Mouse (Mus musculus): ENCODE data around the gene Fhl3. TPM values are rescaled to one million over a fixed set of nuclear protein-coding genes. Genes with fewer than 3 reads are reported as not detected.
"Not testable (repeated sequence)": the region's sequence is repeated elsewhere in the genome, so short reads cannot be mapped to it uniquely, and the experiment has no call there.

Fhl3 gene
- polyA plus RNA-seq, 1 experiment from 2014 or later = 5.2 TPM

- Histone ChIP-seq H3K36me3 (ENCODE audit: insufficient read depth, low read length) (no peaks in the 10 kb centered on the region), H3K4me3 (ENCODE audit: low read depth, low read length) (no peak overlapping the region), H3K9ac (replicated peaks; ENCODE audit: low read depth) (no peak overlapping the region), H3K4me2 (replicated peaks; ENCODE audit: low read depth, low read length) (no peak overlapping the region), H3K27me3 (replicated peaks; ENCODE audit: insufficient read depth, low read length) (no peaks in the 10 kb centered on the region), H3K27ac (ENCODE audit: low read length) (no peak overlapping the region), H3K4me1 (ENCODE audit: insufficient read depth, low read depth, low read length) (peaks cover 9% of the 10 kb centered on the region), H3K9me3 (ENCODE audit: low read length) (no peaks in the 10 kb centered on the region)
- DNase-seq (ENCODE audit: low spot score) = peak; percentile 74
- ATAC-seq = no peak
- WGBS = 7% methylated on average over 5 of the region's 5 CpGs
- TF ChIP-seq EP300 (IDR thresholded peaks at IDR 0.05) (no peak), CTCF (IDR thresholded peaks at IDR 0.05) (peak; percentile 76)
Observed at GRCm38 (mm10) chr4:124710776-124711291, 10.3 kb downstream of the Fhl3 start.

DNA sequence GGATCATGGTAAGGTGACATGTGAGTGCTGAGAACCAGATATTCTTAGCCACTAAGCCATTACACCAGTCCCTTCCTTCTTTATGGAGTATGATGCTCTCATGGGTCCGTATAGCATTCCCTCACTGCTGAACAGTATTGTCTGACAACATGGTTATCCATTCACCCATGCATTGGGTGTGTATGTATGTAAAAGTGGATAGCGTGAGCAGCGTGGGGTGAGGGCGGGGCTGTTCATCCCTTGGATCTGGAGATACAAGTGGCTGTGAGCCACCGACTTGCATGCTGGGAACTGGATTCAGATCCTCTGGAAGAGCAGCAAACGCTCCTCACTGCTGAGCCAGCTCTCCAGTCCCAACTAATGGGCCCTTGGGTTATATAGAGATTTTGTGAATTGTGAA, 12.1 kb downstream of the Fhl3 start:
- H3K36me3 ChIP-seq (ENCODE audit: insufficient read depth, low read length) = no peaks in the 10 kb centered on the region
- no peak overlapping the region for H3K4me2 ChIP-seq (replicated peaks; ENCODE audit: low read depth, low read length)
- H3K27ac ChIP-seq (ENCODE audit: low read length) = no peak overlapping the region
- ATAC-seq (no peak), DNase-seq (ENCODE audit: low spot score) (no peak)
- no peak for TF ChIP-seq EP300 (IDR thresholded peaks at IDR 0.05)
- TF ChIP-seq CTCF (IDR thresholded peaks at IDR 0.05) = no peak
- no peaks in the 10 kb centered on the region for H3K27me3 ChIP-seq (replicated peaks; ENCODE audit: insufficient read depth, low read length)
- H3K4me3 ChIP-seq (ENCODE audit: low read depth, low read length) = no peak overlapping the region
- 77% methylated on average over 6 of the region's 6 CpGs for WGBS
- no peaks in the 10 kb centered on the region for H3K9me3 ChIP-seq (ENCODE audit: low read length)
- peaks cover 9% of the 10 kb centered on the region for H3K4me1 ChIP-seq (ENCODE audit: insufficient read depth, low read depth, low read length)
- no peak overlapping the region for H3K9ac ChIP-seq (replicated peaks; ENCODE audit: low read depth)

- not testable (repeated sequence) for H3K36me3 ChIP-seq (ENCODE audit: insufficient read depth, low read length); H3K4me2 ChIP-seq (replicated peaks; ENCODE audit: low read depth, low read length); H3K27ac ChIP-seq (ENCODE audit: low read length); H3K27me3 ChIP-seq (replicated peaks; ENCODE audit: insufficient read depth, low read length); H3K4me3 ChIP-seq (ENCODE audit: low read depth, low read length); H3K9me3 ChIP-seq (ENCODE audit: low read length); H3K4me1 ChIP-seq (ENCODE audit: insufficient read depth, low read depth, low read length); DNase-seq (ENCODE audit: low spot score); ATAC-seq; H3K9ac ChIP-seq (replicated peaks; ENCODE audit: low read depth)
- WGBS = 69% methylated on average over 4 of the region's 5 CpGs
Observed at GRCm38 (mm10) chr4:124713850-124714249, 13.3 kb downstream of the Fhl3 start.

DNA sequence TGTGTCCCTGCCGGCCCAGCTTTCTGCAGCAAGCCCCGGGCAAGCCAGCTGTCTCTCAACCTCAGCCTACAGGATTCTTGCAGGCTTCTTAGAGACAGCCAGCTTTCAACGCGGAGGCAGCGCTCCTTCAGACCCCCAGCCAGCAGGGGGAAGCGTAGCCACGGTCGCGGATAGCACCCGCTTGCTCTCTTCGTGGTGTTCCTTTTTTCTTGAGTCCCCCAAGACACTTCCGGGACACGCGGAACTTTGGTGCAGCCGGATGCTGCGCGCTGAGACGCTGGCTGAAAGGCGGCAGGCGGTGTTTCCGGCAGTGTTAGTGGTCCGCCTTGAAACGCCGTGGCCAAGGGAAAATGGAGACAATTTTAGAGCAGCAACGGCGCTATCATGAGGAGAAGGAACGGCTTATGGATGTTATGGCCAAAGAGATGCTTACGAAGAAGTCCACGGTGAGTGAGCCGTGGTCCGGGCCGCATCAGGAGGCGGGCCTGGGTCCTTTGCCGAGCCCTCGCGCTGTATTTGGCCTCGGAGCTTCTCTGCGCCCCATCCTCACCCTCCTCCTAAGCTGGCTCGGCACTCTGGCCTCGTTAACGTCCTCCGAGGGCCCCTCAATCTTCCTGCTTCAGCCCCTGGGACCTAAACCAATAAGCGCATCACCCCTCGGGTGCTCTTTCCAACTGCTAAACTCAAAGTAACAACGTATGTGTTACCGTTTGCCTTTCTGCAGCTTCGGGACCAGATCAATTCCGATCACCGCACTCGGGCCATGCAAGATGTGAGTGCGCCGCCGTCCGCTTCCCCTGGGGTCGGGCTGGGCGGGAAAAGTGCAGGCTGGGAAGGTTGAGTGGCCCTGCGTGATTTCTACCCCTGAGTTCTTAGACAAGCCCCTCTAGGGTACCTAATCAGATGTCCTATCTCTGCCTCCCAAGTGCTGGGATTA, 14.3 kb downstream of the Fhl3 start, which contains the start of gene Sf3a3:
Gene Sf3a3 (plus strand): TSS at position 232 of the 937 bp plus-strand sequence.
- Histone ChIP-seq H3K4me1 (ENCODE audit: insufficient read depth, low read depth, low read length) (peaks cover 5% of the 10 kb centered on the region), H3K4me3 (ENCODE audit: low read depth, low read length) (peak within 1 kb of the TSS; percentile 84), H3K27ac (ENCODE audit: low read length) (peak within 1 kb of the TSS; percentile 32; the same call in 1 of the 2 replicates), H3K4me2 (replicated peaks; ENCODE audit: low read depth, low read length) (peak within 1 kb of the TSS; percentile 93), H3K9ac (replicated peaks; ENCODE audit: low read depth) (peak within 1 kb of the TSS; percentile 86), H3K9me3 (ENCODE audit: low read length) (no peaks in the 10 kb centered on the region), H3K36me3 (ENCODE audit: insufficient read depth, low read length) (no peaks in the 10 kb centered on the region), H3K27me3 (replicated peaks; ENCODE audit: insufficient read depth, low read length) (no peaks in the 10 kb centered on the region)
- under 1% methylated on average over 57 of the region's 57 CpGs for WGBS
- peak; percentile 96 for ATAC-seq
- peak; percentile 97 for DNase-seq (ENCODE audit: low spot score)
- TF ChIP-seq CTCF (IDR thresholded peaks at IDR 0.05) (peak; percentile 94), EP300 (IDR thresholded peaks at IDR 0.05) (no peak)

DNA sequence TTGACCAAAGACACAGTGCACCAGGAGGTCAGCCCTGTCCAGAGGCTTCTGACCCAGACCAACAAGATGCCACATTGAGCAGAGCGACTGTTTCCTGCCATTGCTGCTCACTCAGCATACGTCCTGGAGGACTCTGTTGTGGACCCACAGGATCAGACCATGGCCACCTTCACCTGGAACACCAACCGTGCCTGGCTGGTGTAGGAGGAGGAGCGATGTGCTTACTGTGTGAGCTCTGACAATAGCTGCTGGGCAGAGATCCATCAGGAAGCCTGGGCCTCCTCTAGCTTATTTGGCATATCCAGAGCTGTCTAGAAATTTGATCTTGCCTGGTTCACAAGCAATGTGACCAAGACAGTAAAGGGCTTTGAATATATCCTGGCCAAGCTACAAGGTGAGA, 18.6 kb downstream of the Fhl3 start:
- Histone ChIP-seq H3K9me3 (ENCODE audit: low read length) (no peaks in the 10 kb centered on the region), H3K9ac (replicated peaks; ENCODE audit: low read depth) (no peak overlapping the region)
- WGBS = 95% methylated on average over 4 of the region's 4 CpGs

DNA sequence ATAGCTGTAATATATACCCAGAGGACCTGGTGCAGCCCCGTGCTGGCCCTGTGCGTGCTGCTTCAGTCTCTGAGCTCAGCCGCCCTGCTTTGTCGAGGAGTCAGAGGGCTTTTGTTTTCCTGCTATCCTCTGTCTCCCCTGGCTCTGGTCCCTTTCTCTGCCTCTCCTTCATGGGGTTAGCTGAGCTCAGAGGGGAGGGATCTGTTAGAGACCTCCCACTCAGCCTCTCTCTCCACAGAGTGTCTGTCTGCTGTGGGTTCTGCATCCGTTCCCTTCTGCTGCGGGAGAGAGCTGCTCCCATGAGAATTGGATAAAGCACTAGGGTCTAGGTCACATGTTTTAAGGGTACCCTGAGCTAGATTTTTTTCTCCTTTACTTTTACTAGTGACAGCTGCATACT, 25.6 kb downstream of the Fhl3 start:
- Histone ChIP-seq H3K27ac (ENCODE audit: low read length) (no peak overlapping the region), H3K9ac (replicated peaks; ENCODE audit: low read depth) (no peak overlapping the region), H3K27me3 (replicated peaks; ENCODE audit: insufficient read depth, low read length) (no peaks in the 10 kb centered on the region), H3K4me3 (ENCODE audit: low read depth, low read length) (no peak overlapping the region), H3K9me3 (ENCODE audit: low read length) (no peaks in the 10 kb centered on the region), H3K4me1 (ENCODE audit: insufficient read depth, low read depth, low read length) (no peaks in the 10 kb centered on the region), H3K36me3 (ENCODE audit: insufficient read depth, low read length) (peaks cover 66% of the 10 kb centered on the region), H3K4me2 (replicated peaks; ENCODE audit: low read depth, low read length) (no peak overlapping the region)
- DNase-seq (ENCODE audit: low spot score) (no peak), ATAC-seq (no peak)
- TF ChIP-seq CTCF (IDR thresholded peaks at IDR 0.05) (no peak), EP300 (IDR thresholded peaks at IDR 0.05) (no peak)
- WGBS = 89% methylated on average over 6 of the region's 6 CpGs

More for the DNA sequence above, 18.6 kb downstream of the Fhl3 start:
- no peak for DNase-seq (ENCODE audit: low spot score)
- H3K36me3 ChIP-seq (ENCODE audit: insufficient read depth, low read length) = peaks cover 16% of the 10 kb centered on the region; the same call in 1 of the 2 replicates
- TF ChIP-seq CTCF (IDR thresholded peaks at IDR 0.05) = no peak
- no peak for TF ChIP-seq EP300 (IDR thresholded peaks at IDR 0.05)
- H3K4me2 ChIP-seq (replicated peaks; ENCODE audit: low read depth, low read length) = no peak overlapping the region
- no peak overlapping the region for H3K4me3 ChIP-seq (ENCODE audit: low read depth, low read length)
- no peaks in the 10 kb centered on the region for H3K27me3 ChIP-seq (replicated peaks; ENCODE audit: insufficient read depth, low read length)
- no peak for ATAC-seq
- H3K4me1 ChIP-seq (ENCODE audit: insufficient read depth, low read depth, low read length) = peaks cover 5% of the 10 kb centered on the region
- H3K27ac ChIP-seq (ENCODE audit: low read length) = no peak overlapping the region
